Mouse (Mus musculus) hindbrain, embryonic 10.5 days (tissue): ENCODE data around the gene 4921536K21Rik. TPM values are rescaled to one million over a fixed set of nuclear protein-coding genes. Genes with fewer than 3 reads are reported as not detected.

Experiments used
- DNase-seq: peaks from one replicate; pipeline ENCODE4 v3.0.0-alpha.2; 2017; ENCODE audit warnings: low spot score
- H3K27ac ChIP-seq: fragments of 300-500 bp; sonication (generic); 2 replicates; pipeline ENCODE4 v1.5.1; 2016; ENCODE audit warnings: mild to moderate bottlenecking, moderate library complexity
- H3K27me3 ChIP-seq: fragments of 300-500 bp; sonication (generic); 2 replicates; pipeline ENCODE4 v1.6.1; 2016; ENCODE audit warnings: mild to moderate bottlenecking; ENCODE audit not compliant: poor library complexity, insufficient read depth, severe bottlenecking
- H3K36me3 ChIP-seq: fragments of 300-500 bp; sonication (generic); 2 replicates; pipeline ENCODE4 v1.6.1; 2016; ENCODE audit warnings: mild to moderate bottlenecking, moderate library complexity
- H3K4me1 ChIP-seq: fragments of 300-500 bp; sonication (generic); replicated peaks from 2 replicates; pipeline ENCODE4 v1.6.1; 2016; ENCODE audit warnings: mild to moderate bottlenecking
- H3K4me3 ChIP-seq: fragments of 300-500 bp; sonication (generic); 2 replicates; pipeline ENCODE4 v1.5.1; 2016; ENCODE audit warnings: mild to moderate bottlenecking, moderate library complexity
- H3K9me3 ChIP-seq: fragments of 300-500 bp; sonication (generic); 2 replicates; pipeline ENCODE4 v1.6.1; 2016; ENCODE audit warnings: mild to moderate bottlenecking, moderate library complexity
- WGBS: fragments of 180-500 bp; shearing (Covaris S2); methylation state at CpG from one replicate; pipeline ENCODE4 v1.1.7; 2016; 5-methylcytosine and 5-hydroxymethylcytosine counted together
- polyA plus RNA-seq: library from polyadenylated mRNA; unstranded; fragments of >200 nt; fragmentation: Nextera tagmentation; extraction: Ambion mirVana; gene quantifications from 2 replicates; pipeline ENCODE4 v1.2.1, GENCODE M21; 2016

4921536K21Rik gene
- 1.2 and 1.8 TPM in 2 replicates for polyA plus RNA-seq

DNA sequence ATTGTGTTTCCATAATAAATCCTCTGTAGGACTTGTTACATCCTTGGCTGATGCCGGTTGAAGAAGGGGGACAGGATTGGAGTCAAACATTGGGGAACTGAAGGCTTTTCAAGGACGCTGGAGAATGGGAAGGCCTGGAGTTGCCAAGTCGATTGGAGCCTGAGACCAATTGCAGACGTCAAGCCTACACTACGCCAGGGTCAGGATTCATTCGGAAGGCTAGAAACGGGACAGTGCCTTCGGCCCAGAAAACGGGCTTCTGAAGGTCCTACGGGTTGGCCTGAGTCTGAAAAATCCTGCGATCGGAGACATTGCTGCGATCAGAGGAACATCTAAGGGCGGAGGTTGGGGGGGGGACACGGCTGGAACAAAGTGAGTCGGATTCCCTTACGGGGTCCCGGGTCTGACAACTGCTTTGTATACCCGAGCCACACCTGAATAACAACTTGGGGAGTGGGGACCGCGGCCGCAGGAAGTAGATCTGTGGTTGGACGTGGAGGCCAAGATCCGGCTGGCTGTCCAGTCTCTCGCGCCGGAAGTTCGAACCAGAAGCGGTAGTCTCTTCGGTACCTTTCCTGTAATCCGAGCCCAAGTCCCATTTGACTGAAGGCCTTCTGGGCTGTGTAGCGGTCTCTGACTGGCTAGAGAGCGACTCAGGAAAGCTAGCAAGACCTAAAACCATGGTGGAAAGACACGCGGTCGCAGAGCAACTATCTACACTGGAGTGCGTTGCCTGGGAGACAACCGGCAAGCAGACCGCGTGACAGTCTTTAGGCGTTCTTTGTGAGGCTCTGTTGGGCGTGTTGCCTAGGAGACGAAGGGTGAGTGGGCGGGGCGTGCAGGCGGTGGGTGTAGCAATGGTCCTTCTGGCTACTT lies at the start of gene 4921536K21Rik, which contains the start of gene Dusp18:
Gene 4921536K21Rik, minus strand, starts transcription at position 693 of the 876 bp plus-strand sequence.
Gene Dusp18, plus strand, starts transcription at position 835 of the 876 bp plus-strand sequence.
- Histone ChIP-seq H3K27me3 (no peaks in the 10 kb centered on the region), H3K4me1 (peaks cover 10% of the 10 kb centered on the region), H3K4me3 (peak within 1 kb of the TSS; percentile 65), H3K36me3 (peaks cover 34% of the 10 kb centered on the region), H3K9me3 (0 out of 2 replicates have a peak, but pooled peaks cover 2% of the 10 kb centered on the region), H3K27ac (peak within 1 kb of the TSS; percentile 93)
- 3% methylated on average over 46 of the region's 46 CpGs for WGBS
- peak; percentile 97 for DNase-seq

GRCm38 (mm10) chr11:3941371-3941770 lies 46.5 kb upstream of the 4921536K21Rik start:
- H3K27ac ChIP-seq, result no peak overlapping the region
- H3K4me1 ChIP-seq, result no peaks in the 10 kb centered on the region
- no peak overlapping the region for H3K4me3 ChIP-seq
- no peak for DNase-seq
- H3K27me3 ChIP-seq, result 0 out of 2 replicates have a peak, but pooled peaks cover 2% of the 10 kb centered on the region
- H3K9me3 ChIP-seq, result no peaks in the 10 kb centered on the region
- 90% methylated on average over 7 of the region's 7 CpGs for WGBS
- H3K36me3 ChIP-seq, result no peaks in the 10 kb centered on the region

- no peak for DNase-seq
- Histone ChIP-seq H3K36me3 (no peaks in the 10 kb centered on the region), H3K27ac (no peak overlapping the region), H3K9me3 (no peaks in the 10 kb centered on the region), H3K4me3 (no peak overlapping the region), H3K27me3 (no peaks in the 10 kb centered on the region), H3K4me1 (peaks cover under 1% of the 10 kb centered on the region; the same call in 1 of the 2 replicates)
- WGBS, result 81% methylated on average over 13 of the region's 13 CpGs
These were observed 42.5 kb upstream of the 4921536K21Rik start for GRCm38 (mm10) chr11:3937321-3937874.

GRCm38 (mm10) chr11:3936318-3936717 lies 41.4 kb upstream of the 4921536K21Rik start:
- Histone ChIP-seq H3K4me1 (peaks cover 12% of the 10 kb centered on the region), H3K9me3 (no peaks in the 10 kb centered on the region), H3K36me3 (no peaks in the 10 kb centered on the region), H3K27me3 (no peaks in the 10 kb centered on the region), H3K27ac (no peak overlapping the region), H3K4me3 (no peak overlapping the region)
- 86% methylated on average over 3 of the region's 3 CpGs for WGBS
- no peak for DNase-seq

DNA sequence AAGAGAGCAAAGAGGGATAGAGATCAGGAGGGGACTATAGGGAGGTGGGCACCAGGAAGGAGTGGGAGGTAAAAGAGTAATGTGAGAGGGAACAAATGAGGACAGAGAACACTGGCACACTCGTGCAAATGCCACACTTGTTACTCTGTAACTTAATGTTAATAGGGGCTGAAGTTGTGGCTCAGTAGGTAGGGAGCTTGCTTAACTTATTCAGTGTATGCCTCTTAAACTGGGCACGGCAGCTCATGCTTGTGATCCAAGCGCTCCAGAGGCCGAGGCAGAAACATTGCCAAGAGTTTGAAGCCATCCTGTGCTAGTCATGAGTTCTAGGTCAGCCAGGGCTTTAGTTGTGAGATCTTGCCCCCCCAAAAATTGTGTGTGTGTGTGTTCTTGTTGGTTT lies 40.2 kb upstream of the 4921536K21Rik start:
- Histone ChIP-seq H3K9me3 (no peaks in the 10 kb centered on the region), H3K27me3 (no peaks in the 10 kb centered on the region), H3K4me3 (no peak overlapping the region), H3K36me3 (no peaks in the 10 kb centered on the region), H3K27ac (no peak overlapping the region), H3K4me1 (peaks cover 19% of the 10 kb centered on the region)
- 75% methylated on average over 4 of the region's 4 CpGs for WGBS
- no peak for DNase-seq

DNA sequence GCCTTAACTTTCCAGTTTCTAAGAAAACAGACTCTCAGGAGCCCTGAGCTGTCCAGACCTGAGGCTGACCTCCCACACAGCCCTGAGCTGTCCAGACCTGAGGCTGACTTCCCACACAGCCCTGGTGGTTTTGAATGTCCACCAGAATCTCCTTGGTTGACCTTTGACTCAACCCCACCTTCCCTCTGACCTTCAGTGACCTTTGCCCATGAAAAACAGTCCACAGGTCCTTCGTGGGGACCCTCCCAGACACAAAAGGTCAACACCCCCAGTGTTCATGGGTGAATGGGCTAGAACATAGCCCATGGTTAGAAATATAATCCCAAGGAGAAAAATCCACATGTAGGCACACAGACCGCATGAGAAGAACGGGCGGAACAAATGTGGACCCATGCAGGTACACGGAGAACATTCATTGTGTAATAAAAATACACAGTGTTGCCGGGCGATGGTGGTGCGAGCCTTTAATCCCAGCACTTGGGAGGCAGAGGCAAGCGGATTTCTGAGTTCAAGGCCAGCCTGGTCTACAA lies 38.9 kb upstream of the 4921536K21Rik start:
- WGBS, result 82% methylated on average over 9 of the region's 9 CpGs
- H3K27me3 ChIP-seq, result no peaks in the 10 kb centered on the region
- H3K4me1 ChIP-seq, result peaks cover 19% of the 10 kb centered on the region
- H3K27ac ChIP-seq, result no peak overlapping the region
- H3K9me3 ChIP-seq, result no peaks in the 10 kb centered on the region
- no peaks in the 10 kb centered on the region for H3K36me3 ChIP-seq
- DNase-seq, result no peak
- no peak overlapping the region for H3K4me3 ChIP-seq

DNA sequence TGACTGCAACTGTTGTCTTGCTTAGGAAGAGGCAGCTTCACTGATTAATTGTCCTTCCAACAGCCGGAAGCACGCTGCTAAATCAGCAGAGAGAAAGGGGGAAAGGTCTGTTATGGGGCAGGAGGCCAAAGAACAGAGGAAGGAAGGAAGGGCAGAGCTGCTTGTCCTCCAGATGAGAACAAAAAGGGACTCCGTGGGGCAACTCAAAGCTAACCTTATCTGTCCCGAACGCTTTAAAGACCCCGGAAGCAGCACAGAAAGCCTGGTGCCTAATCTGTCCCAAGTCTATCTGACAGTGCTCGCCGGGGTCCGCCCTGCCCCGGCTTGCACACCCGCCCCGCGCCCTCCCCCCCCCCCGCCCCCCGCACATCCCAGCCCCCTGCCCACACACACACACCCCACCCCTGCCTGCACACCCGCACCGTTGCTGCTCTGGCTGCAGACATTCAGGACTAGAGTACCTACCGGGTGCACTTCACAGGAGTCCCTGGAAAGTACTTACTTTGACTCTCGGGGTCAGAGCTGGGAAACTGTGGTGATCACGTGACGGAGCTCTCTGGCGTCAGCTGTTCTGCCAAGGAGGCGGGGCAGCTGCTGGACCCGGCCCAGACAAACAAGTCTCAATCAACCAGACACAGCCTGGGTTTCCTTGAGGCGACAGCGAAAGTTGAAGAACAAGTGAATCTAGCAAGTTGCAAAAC lies 36.8 kb upstream of the 4921536K21Rik start, which contains the start of gene Tcn2:
Gene Tcn2, minus strand, starts transcription at position 649 of the 701 bp plus-strand sequence.
- WGBS, result under 1% methylated on average over 18 of the region's 26 CpGs

GRCm38 (mm10) chr11:3930931-3931330 lies 36.0 kb upstream of the 4921536K21Rik start:
- Histone ChIP-seq H3K4me1 (peaks cover 19% of the 10 kb centered on the region), H3K36me3 (peaks cover 15% of the 10 kb centered on the region), H3K9me3 (no peaks in the 10 kb centered on the region), H3K27ac (peak overlapping the region; percentile 87), H3K4me3 (peak overlapping the region; percentile 71), H3K27me3 (no peaks in the 10 kb centered on the region)
- no peak for DNase-seq
- WGBS, result 30% methylated on average over 6 of the region's 6 CpGs

More for the DNA sequence above, 36.8 kb upstream of the 4921536K21Rik start, which contains the start of gene Tcn2:
- H3K4me3 ChIP-seq, result peak within 1 kb of the TSS; percentile 71
- DNase-seq, result peak; percentile 86
- H3K4me1 ChIP-seq, result peaks cover 19% of the 10 kb centered on the region
- H3K27ac ChIP-seq, result peak within 1 kb of the TSS; percentile 87
- H3K36me3 ChIP-seq, result 0 out of 2 replicates have a peak, but pooled peaks cover 9% of the 10 kb centered on the region
- no peaks in the 10 kb centered on the region for H3K27me3 ChIP-seq
- no peaks in the 10 kb centered on the region for H3K9me3 ChIP-seq

- no peaks in the 10 kb centered on the region for H3K27me3 ChIP-seq
- H3K9me3 ChIP-seq, result no peaks in the 10 kb centered on the region
- H3K27ac ChIP-seq, result no peak overlapping the region
- no peak overlapping the region for H3K4me3 ChIP-seq
- 73% methylated on average over 4 of the region's 4 CpGs for WGBS
- H3K36me3 ChIP-seq, result peaks cover 24% of the 10 kb centered on the region
- no peak for DNase-seq
- H3K4me1 ChIP-seq, result peaks cover 19% of the 10 kb centered on the region
These were observed 35.1 kb upstream of the 4921536K21Rik start for GRCm38 (mm10) chr11:3930019-3930418.

DNA sequence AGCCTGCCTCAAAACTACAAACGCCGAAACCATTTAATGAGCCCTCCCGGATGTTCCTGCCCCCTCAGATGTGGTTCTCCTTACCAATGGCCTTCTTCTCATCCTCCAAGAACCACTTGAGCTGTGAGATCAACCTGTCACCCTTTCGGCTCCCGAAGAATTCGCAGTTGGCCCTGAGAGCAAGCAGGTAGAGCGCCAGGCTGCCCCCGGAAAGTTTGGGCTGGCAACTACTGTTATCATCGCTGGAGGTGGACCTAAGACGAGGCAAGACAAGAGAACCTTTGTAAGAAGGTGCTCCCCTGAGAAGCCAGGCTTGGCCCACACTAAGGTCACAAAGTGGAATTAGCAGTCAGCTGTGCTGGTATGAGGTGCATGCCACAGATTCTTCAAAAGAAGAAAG lies 31.0 kb upstream of the 4921536K21Rik start:
- 87% methylated on average over 10 of the region's 10 CpGs for WGBS
- no peaks in the 10 kb centered on the region for H3K9me3 ChIP-seq

GRCm38 (mm10) chr11:3922731-3923130 lies 27.8 kb upstream of the 4921536K21Rik start:
- Histone ChIP-seq H3K4me1 (no peaks in the 10 kb centered on the region), H3K27me3 (no peaks in the 10 kb centered on the region), H3K4me3 (no peak overlapping the region), H3K27ac (no peak overlapping the region), H3K9me3 (no peaks in the 10 kb centered on the region), H3K36me3 (peaks cover 49% of the 10 kb centered on the region)
- DNase-seq, result no peak
- WGBS, result 95% methylated on average over 6 of the region's 6 CpGs

More for the DNA sequence above, 31.0 kb upstream of the 4921536K21Rik start:
- DNase-seq, result no peak
- peaks cover 49% of the 10 kb centered on the region for H3K36me3 ChIP-seq
- H3K4me1 ChIP-seq, result peaks cover 4% of the 10 kb centered on the region; the same call in 1 of the 2 replicates
- H3K27me3 ChIP-seq, result no peaks in the 10 kb centered on the region
- H3K4me3 ChIP-seq, result no peak overlapping the region
- no peak overlapping the region for H3K27ac ChIP-seq

DNA sequence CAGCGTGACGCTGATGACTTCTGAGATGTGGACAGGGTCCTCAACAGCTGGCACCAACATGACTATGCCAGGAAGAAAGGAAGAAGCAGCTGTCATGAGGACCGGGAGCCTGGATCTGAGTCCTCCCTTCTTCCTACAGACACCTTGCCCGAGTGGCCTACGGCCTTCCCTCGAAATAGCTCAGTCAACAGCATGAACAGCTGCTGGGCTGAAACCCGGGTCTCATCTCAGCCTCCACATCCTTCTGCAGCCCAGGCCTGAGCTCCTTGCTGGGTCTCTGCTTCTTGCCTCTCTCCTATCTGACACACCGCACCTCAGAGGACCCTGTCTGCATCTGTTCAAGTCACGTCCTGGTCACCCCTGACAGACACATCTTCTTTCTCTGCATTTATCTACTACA lies 27.2 kb upstream of the 4921536K21Rik start:
- Histone ChIP-seq H3K9me3 (no peaks in the 10 kb centered on the region), H3K27me3 (no peaks in the 10 kb centered on the region), H3K36me3 (peaks cover 50% of the 10 kb centered on the region), H3K4me1 (no peaks in the 10 kb centered on the region), H3K4me3 (no peak overlapping the region), H3K27ac (no peak overlapping the region)
- 92% methylated on average over 9 of the region's 9 CpGs for WGBS
- DNase-seq, result no peak
